8 mouse cellular contexts compared by ENCODE assay signal in genomic region chr4:136094519-136095219, GRCm38 (mm10). TPM values are rescaled to one million over a fixed set of nuclear protein-coding genes. Genes with fewer than 3 reads are reported as not detected.
DNase-seq lines count a peak whose midpoint lies in the region; ATAC-seq and TF ChIP-seq lines count a peak whose summit lies in the region.

No protein-coding gene starts in this region.

- no peak overlapping the region for H3K9ac ChIP-seq in liver, postnatal 0 days (replicated peaks)
- H3K9ac ChIP-seq in liver, embryonic 12.5 days, result no peak overlapping the region
- H3K9ac ChIP-seq in neural tube, embryonic 14.5 days (replicated peaks; ENCODE audit: low read depth, low read length), result no peak overlapping the region

- no peak overlapping the region for H3K4me3 ChIP-seq in liver, postnatal 0 days (ENCODE audit: low read depth, low read length)
- no peak overlapping the region for H3K4me3 ChIP-seq in liver, embryonic 12.5 days
- H3K4me3 ChIP-seq in neural tube, embryonic 14.5 days (ENCODE audit: low read depth, low read length), result no peak overlapping the region

- no peak for TF ChIP-seq EP300 in liver, postnatal 0 days (IDR thresholded peaks at IDR 0.05; ENCODE audit: low read depth)

- H3K27me3 ChIP-seq in liver, postnatal 0 days (ENCODE audit: insufficient read depth, low read length), result no peaks in the 10 kb centered on the region
- peaks cover 16% of the 10 kb centered on the region for H3K27me3 ChIP-seq in liver, embryonic 12.5 days (replicated peaks)
- H3K27me3 ChIP-seq in neural tube, embryonic 14.5 days (ENCODE audit: control insufficient read depth, insufficient read depth, low read length), result no peaks in the 10 kb centered on the region

- no peak for ATAC-seq in liver, postnatal 0 days
- ATAC-seq in liver, embryonic 12.5 days, result no peak
- peak; percentile 69 for ATAC-seq in neural tube, embryonic 14.5 days (ENCODE audit: low read depth)

- 0 out of 2 replicates have a peak overlapping the region, but pooled peaks have one; percentile 29 for H3K27ac ChIP-seq in liver, postnatal 0 days (ENCODE audit: low read depth)
- no peak overlapping the region for H3K27ac ChIP-seq in liver, embryonic 12.5 days
- H3K27ac ChIP-seq in neural tube, embryonic 14.5 days (ENCODE audit: low read depth, low read length), result no peak overlapping the region

- H3K9me3 ChIP-seq in liver, postnatal 0 days (ENCODE audit: low read length), result no peaks in the 10 kb centered on the region
- no peaks in the 10 kb centered on the region for H3K9me3 ChIP-seq in liver, embryonic 12.5 days (replicated peaks)
- no peaks in the 10 kb centered on the region for H3K9me3 ChIP-seq in neural tube, embryonic 14.5 days (ENCODE audit: control insufficient read depth, low read length)

- H3K4me1 ChIP-seq in liver, postnatal 0 days (ENCODE audit: insufficient read depth), result peaks cover 8% of the 10 kb centered on the region; the same call in 1 of the 2 replicates
- no peaks in the 10 kb centered on the region for H3K4me1 ChIP-seq in liver, embryonic 12.5 days
- no peaks in the 10 kb centered on the region for H3K4me1 ChIP-seq in neural tube, embryonic 14.5 days (ENCODE audit: control insufficient read depth, insufficient read depth, low read length)

- WGBS in liver, postnatal 0 days (ENCODE audit: insufficient replicate concordance), result 75% methylated on average over 18 of the region's 18 CpGs
- WGBS in liver, embryonic 12.5 days (ENCODE audit: insufficient replicate concordance), result 72% methylated on average over 18 of the region's 18 CpGs
- WGBS in neural tube, embryonic 14.5 days, result 64% methylated on average over 18 of the region's 18 CpGs

- DNase-seq in liver, postnatal 0 days, result no peak
- peak; percentile 28 to 34 for DNase-seq in frontal cortex, postnatal 14 days (ENCODE audit: low spot score in 2 of 2)
- DNase-seq in layer of hippocampus, adult 8-10 months (ENCODE audit: low spot score in 2 of 2), result peak; percentile 29 to 33
- DNase-seq in c-Kit-positive CD71-positive TER-119-positive erythroid progenitor cells, embryonic 14.5 days (ENCODE audit: low spot score), result no peak
- DNase-seq in thymus, postnatal 4 days, result no peak
- DNase-seq in B cell, adult 2 months, result no peak

- H3K4me2 ChIP-seq in liver, postnatal 0 days (ENCODE audit: low read depth, low read length), result no peak overlapping the region
- no peak overlapping the region for H3K4me2 ChIP-seq in liver, embryonic 12.5 days
- no peak overlapping the region for H3K4me2 ChIP-seq in neural tube, embryonic 14.5 days (ENCODE audit: low read depth, low read length)

- no peak for TF ChIP-seq CTCF in liver, postnatal 0 days (IDR thresholded peaks at IDR 0.05; ENCODE audit: low read depth)

- no peaks in the 10 kb centered on the region for H3K36me3 ChIP-seq in liver, postnatal 0 days (replicated peaks; ENCODE audit: insufficient read depth, low read length)
- no peaks in the 10 kb centered on the region for H3K36me3 ChIP-seq in liver, embryonic 12.5 days
- no peaks in the 10 kb centered on the region for H3K36me3 ChIP-seq in neural tube, embryonic 14.5 days (ENCODE audit: control insufficient read depth, insufficient read depth, low read length)

RNA-seq across cellular contexts. Expression of gene Rpl11, which starts 41.4 kb away (rescaled TPM):
- 251 and 260 TPM in 2 replicates for polyA plus RNA-seq in liver, postnatal 0 days (2015; fragmentation: Nextera tagmentation; extraction: Ambion mirVana)
- polyA plus RNA-seq in liver, embryonic 12.5 days (2016; fragmentation: Nextera tagmentation; extraction: Ambion mirVana), result 350 and 362 TPM in 2 replicates
- 100 to 1,000 TPM; 193 to 354 (median 274) TPM for total RNA-seq in layer of hippocampus, adult 8-10 months (2022)
- polyA plus RNA-seq in neural tube, embryonic 14.5 days (2014; fragmentation: Nextera tagmentation; extraction: Ambion mirVana), result 251 and 261 TPM in 2 replicates

RNA-seq across cellular contexts. Expression of gene Id3, which starts 48.6 kb away (rescaled TPM):
- 77.3 and 79.1 TPM in 2 replicates for polyA plus RNA-seq in liver, postnatal 0 days (2015; fragmentation: Nextera tagmentation; extraction: Ambion mirVana)
- polyA plus RNA-seq in liver, embryonic 12.5 days (2016; fragmentation: Nextera tagmentation; extraction: Ambion mirVana), result 80.9 and 88.1 TPM in 2 replicates
- total RNA-seq in layer of hippocampus, adult 8-10 months (2022), result 10 to 100 TPM; 40.5 to 59.5 (median 48.7) TPM
- polyA plus RNA-seq in neural tube, embryonic 14.5 days (2014; fragmentation: Nextera tagmentation; extraction: Ambion mirVana), result 156 and 196 TPM in 2 replicates

Comparison
In these comparisons a context has a peak if more than half of its experiments do, and no peak if none do; other contexts are left out.
1. DNase-seq: peak in frontal cortex, postnatal 14 days (2 of 2) and layer of hippocampus, adult 8-10 months (2 of 2); none in liver, postnatal 0 days (single experiment), c-Kit-positive CD71-positive TER-119-positive erythroid progenitor cells, embryonic 14.5 days (single experiment), thymus, postnatal 4 days (single experiment) and B cell, adult 2 months (0 of 2).